Mouse (Mus musculus) liver, postnatal 0 days (tissue): ENCODE data around the gene Fam171a1. TPM values are rescaled to one million over a fixed set of nuclear protein-coding genes. Genes with fewer than 3 reads are reported as not detected.

Source experiments
- ATAC-seq: fragments of 200-750 bp; cut with Nextera tagmentation; 2 replicates; pipeline ENCODE4 v1.8.0; 2017; ENCODE audit warnings: mild to moderate bottlenecking, moderate library complexity
- DNase-seq: peaks from one replicate; pipeline ENCODE4 v3.0.0-alpha.2; 2016
- H3K27ac ChIP-seq: fragments of 300-500 bp; sonication (generic); 2 replicates; pipeline ENCODE4 v1.5.1; 2014; ENCODE audit warnings: antibody characterized with exemption, moderate library complexity, mild to moderate bottlenecking, low read depth
- H3K27me3 ChIP-seq: fragments of 300-500 bp; sonication (generic); 2 replicates; pipeline ENCODE4 v1.6.1; 2014; ENCODE audit warnings: low read length, control low read depth, mixed read lengths; ENCODE audit not compliant: insufficient read depth
- H3K36me3 ChIP-seq: fragments of 300-500 bp; sonication (generic); replicated peaks from 2 replicates; pipeline ENCODE4 v1.6.1; 2014; ENCODE audit warnings: mild to moderate bottlenecking, control low read depth, low read length, moderate library complexity, mixed read lengths; ENCODE audit not compliant: insufficient read depth
- H3K4me1 ChIP-seq: fragments of 300-500 bp; sonication (generic); 2 replicates; pipeline ENCODE4 v1.6.1; 2014; ENCODE audit warnings: antibody characterized with exemption, mild to moderate bottlenecking, control low read depth; ENCODE audit not compliant: insufficient read depth
- H3K4me2 ChIP-seq: fragments of 300-500 bp; sonication (generic); 2 replicates; pipeline ENCODE4 v1.6.1; 2014; ENCODE audit warnings: low read depth, mild to moderate bottlenecking, low read length, moderate library complexity, mixed read lengths
- H3K4me3 ChIP-seq: fragments of 300-500 bp; sonication (generic); 2 replicates; pipeline ENCODE4 v1.5.1; 2014; ENCODE audit warnings: low read depth, low read length
- H3K9ac ChIP-seq: fragments of 300-500 bp; sonication (generic); replicated peaks from 2 replicates; pipeline ENCODE4 v1.6.1; 2014; ENCODE audit warnings: mild to moderate bottlenecking, moderate library complexity
- H3K9me3 ChIP-seq: fragments of 300-500 bp; sonication (generic); 2 replicates; pipeline ENCODE4 v1.6.1; 2016; ENCODE audit warnings: mild to moderate bottlenecking, control low read depth, low read length, mixed read lengths
- CTCF ChIP-seq: sonication (generic); IDR thresholded peaks from 2 replicates; pipeline ENCODE4 v1.5.1; 2016; ENCODE audit warnings: antibody characterized with exemption, low read depth
- EP300 ChIP-seq: IDR thresholded peaks from 2 replicates; pipeline ENCODE4 v1.6.1; 2016; ENCODE audit warnings: antibody characterized with exemption, low read depth, mild to moderate bottlenecking
- WGBS: fragments of 180-500 bp; shearing (Covaris S2); extraction: QIAGEN DNeasy Blood & Tissue Kit; methylation state at CpG from one replicate; pipeline ENCODE4 v1.1.7; 2014; ENCODE audit not compliant: insufficient replicate concordance; 5-methylcytosine and 5-hydroxymethylcytosine counted together
- polyA plus RNA-seq: library from polyadenylated mRNA; unstranded; fragments of >200 nt; fragmentation: Nextera tagmentation; extraction: Ambion mirVana; gene quantifications from 2 replicates; pipeline ENCODE4 v1.2.1, GENCODE M21; 2015

Fam171a1 gene
- polyA plus RNA-seq, 1 experiment from 2014 or later: 2.5 TPM

GRCm38 (mm10) chr2:3163501-3164076 is 49.6 kb downstream of the Fam171a1 start:
- no peaks in the 10 kb centered on the region for H3K9me3 ChIP-seq
- peaks cover 7% of the 10 kb centered on the region; the same call in 1 of the 2 replicates for H3K4me1 ChIP-seq
- WGBS: 36% methylated on average over 9 of the region's 9 CpGs
- no peaks in the 10 kb centered on the region for H3K27me3 ChIP-seq
- DNase-seq: no peak
- no peaks in the 10 kb centered on the region for H3K36me3 ChIP-seq
- no peak for ATAC-seq
- TF ChIP-seq CTCF: no peak
- TF ChIP-seq EP300: no peak
- no peak overlapping the region for H3K9ac ChIP-seq
- H3K4me3 ChIP-seq: no peak overlapping the region
- H3K4me2 ChIP-seq: no peak overlapping the region
- no peak overlapping the region for H3K27ac ChIP-seq

DNA sequence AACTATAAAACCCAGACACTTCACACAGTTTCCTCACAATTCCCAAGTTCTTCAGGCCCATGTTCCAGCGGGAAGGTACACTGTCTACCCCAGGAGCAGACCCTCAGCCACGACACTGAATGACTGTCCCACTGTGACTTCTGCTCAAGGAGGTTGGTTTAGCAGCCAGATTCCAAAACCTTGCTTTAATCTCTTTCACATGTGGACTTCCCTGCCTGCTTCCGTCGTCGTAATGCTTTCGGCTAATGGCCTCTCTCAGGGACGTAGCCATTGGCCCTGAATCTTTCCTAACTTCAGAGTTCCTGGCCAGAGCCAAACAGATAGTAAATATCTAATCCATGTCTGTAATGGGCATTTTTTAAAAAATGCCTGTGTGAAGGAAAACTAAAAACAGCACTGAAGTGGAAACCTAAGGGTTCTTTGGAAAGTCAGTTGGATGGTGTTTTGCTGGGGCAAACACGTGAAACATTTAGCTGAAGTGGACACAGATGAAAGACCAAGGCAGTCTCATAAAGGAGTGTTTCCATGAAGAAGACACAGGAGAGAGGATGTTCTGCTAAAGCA is 51.1 kb downstream of the Fam171a1 start:
- Histone ChIP-seq H3K4me3 (no peak overlapping the region), H3K36me3 (no peaks in the 10 kb centered on the region), H3K27ac (no peak overlapping the region), H3K4me2 (no peak overlapping the region), H3K9ac (no peak overlapping the region), H3K9me3 (no peaks in the 10 kb centered on the region), H3K27me3 (no peaks in the 10 kb centered on the region), H3K4me1 (peaks cover 7% of the 10 kb centered on the region; the same call in 1 of the 2 replicates)
- TF ChIP-seq EP300 (no peak), CTCF (no peak)
- DNase-seq: no peak
- WGBS: 81% methylated on average over 8 of the region's 8 CpGs
- no peak for ATAC-seq

- 55% methylated on average over 7 of the region's 7 CpGs for WGBS
- H3K27ac ChIP-seq: no peak overlapping the region
- H3K9ac ChIP-seq: no peak overlapping the region
- H3K36me3 ChIP-seq: no peaks in the 10 kb centered on the region
- H3K4me1 ChIP-seq: peaks cover 7% of the 10 kb centered on the region; the same call in 1 of the 2 replicates
- DNase-seq (no peak), ATAC-seq (no peak)
- no peaks in the 10 kb centered on the region for H3K27me3 ChIP-seq
- no peak overlapping the region for H3K4me2 ChIP-seq
- H3K9me3 ChIP-seq: no peaks in the 10 kb centered on the region
- no peak overlapping the region for H3K4me3 ChIP-seq
- TF ChIP-seq EP300 (no peak), CTCF (no peak)
Observed at GRCm38 (mm10) chr2:3165890-3166605, 52.0 kb downstream of the Fam171a1 start.

DNA sequence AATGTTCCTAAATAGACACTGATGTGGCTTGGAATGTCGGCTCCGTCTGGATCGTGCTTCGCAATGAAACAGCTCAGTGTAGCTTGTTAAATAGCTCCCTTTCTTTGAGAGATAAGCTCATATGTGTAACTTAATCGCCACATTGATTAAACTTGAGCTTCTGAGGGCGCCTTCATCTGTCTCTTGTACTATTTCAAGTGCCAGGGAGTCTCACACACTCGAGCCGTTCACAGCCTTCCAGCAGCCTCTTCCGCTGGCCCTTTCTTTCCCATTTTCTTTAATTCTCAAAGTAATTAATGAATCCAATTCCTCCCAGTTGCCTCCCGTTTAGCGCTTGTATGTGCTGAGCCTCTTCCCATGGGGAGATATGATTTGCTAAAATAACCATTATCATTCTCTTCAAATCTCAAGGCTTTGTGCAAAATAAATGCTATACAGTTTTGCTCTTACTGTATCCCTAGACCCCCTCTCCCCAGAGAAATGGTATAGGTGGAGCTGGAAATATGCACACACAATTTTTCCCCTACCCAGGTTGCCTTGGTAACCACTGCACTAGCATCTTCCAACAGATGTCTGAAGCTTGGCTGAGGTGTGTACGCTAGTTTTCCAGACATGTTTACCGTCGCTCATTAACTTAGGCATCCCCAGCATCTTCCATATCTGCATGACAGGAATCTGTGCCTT is 54.8 kb downstream of the Fam171a1 start:
- Histone ChIP-seq H3K36me3 (no peaks in the 10 kb centered on the region), H3K9ac (no peak overlapping the region), H3K27me3 (no peaks in the 10 kb centered on the region), H3K9me3 (no peaks in the 10 kb centered on the region), H3K4me3 (no peak overlapping the region), H3K27ac (no peak overlapping the region), H3K4me2 (no peak overlapping the region), H3K4me1 (peaks cover 7% of the 10 kb centered on the region; the same call in 1 of the 2 replicates)
- whole genome bisulfite sequencing: 78% methylated on average over 14 of the region's 14 CpGs
- DNase-seq (no peak), ATAC-seq (no peak)
- TF ChIP-seq EP300 (no peak), CTCF (no peak)

DNA sequence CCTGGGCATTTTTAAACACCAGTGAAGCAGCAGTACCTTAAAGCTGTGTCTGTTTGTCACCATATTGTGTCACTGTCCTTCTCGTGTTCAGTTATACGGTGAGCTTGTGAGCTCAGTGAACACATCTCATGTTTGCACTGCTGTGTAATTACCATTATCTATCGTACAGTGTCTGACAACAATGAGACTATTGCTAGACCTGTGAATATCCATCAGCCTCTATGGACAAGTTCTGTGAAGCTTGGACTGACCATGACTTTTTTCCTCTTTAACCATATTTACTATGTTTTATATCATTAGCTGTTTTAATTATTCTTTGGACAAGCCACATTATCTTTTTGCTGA is 55.4 kb downstream of the Fam171a1 start:
- H3K27me3 ChIP-seq: no peaks in the 10 kb centered on the region
- H3K9ac ChIP-seq: no peak overlapping the region
- no peaks in the 10 kb centered on the region for H3K36me3 ChIP-seq
- H3K9me3 ChIP-seq: no peaks in the 10 kb centered on the region
- no peak overlapping the region for H3K4me3 ChIP-seq
- H3K4me2 ChIP-seq: no peak overlapping the region
- DNase-seq (no peak), ATAC-seq (no peak)
- TF ChIP-seq CTCF (no peak), EP300 (no peak)
- peaks cover 7% of the 10 kb centered on the region; the same call in 1 of the 2 replicates for H3K4me1 ChIP-seq
- 63% methylated on average over 3 of the region's 3 CpGs for WGBS
- no peak overlapping the region for H3K27ac ChIP-seq

DNA sequence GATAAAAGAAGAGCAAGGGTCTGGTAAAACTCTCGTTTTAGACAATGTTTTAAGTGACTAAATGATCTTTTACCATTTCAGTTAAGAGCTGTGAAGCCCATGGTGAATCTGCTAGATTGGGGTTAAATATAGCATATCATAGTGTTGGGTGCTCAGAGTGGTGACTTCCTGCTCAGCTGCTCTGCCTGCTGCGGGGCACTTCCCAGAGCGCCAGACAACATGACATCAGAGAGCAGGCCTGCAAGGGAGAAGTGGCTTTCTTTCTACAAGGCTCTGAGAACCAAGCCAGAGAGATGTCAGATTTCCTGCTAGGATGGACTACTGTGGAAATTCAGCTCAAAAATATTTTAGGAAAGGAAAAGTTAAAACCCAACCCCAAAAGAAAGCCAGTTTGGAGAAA is 57.8 kb downstream of the Fam171a1 start:
- 18% methylated on average over 3 of the region's 3 CpGs for WGBS
- Histone ChIP-seq H3K9ac (no peak overlapping the region), H3K9me3 (no peaks in the 10 kb centered on the region), H3K4me3 (no peak overlapping the region), H3K36me3 (no peaks in the 10 kb centered on the region), H3K27ac (no peak overlapping the region), H3K27me3 (no peaks in the 10 kb centered on the region), H3K4me2 (no peak overlapping the region), H3K4me1 (no peaks in the 10 kb centered on the region)
- TF ChIP-seq CTCF (no peak), EP300 (no peak)
- no peak for DNase-seq
- no peak for ATAC-seq
